Mouse (Mus musculus): ENCODE data around the gene Aimp1.
A peak's percentile ranks its signal among the peaks of the same experiment; 100 is the strongest.

The Aimp1 gene

GRCm38 (mm10) chr3:132684231-132684928 is at the start of gene Aimp1:
Aimp1 (minus strand) TSS chr3:132684370.
- DNase-seq (ENCODE audit: low read depth, low spot score): no peak

GRCm38 (mm10) chr3:132724326-132724725 is 40.2 kb upstream of the Aimp1 start:
- no peak for DNase-seq (ENCODE audit: low read depth, low spot score)

- DNase-seq (ENCODE audit: low read depth, low spot score): no peak
Measured at GRCm38 (mm10) chr3:132717316-132717715, 33.1 kb upstream of the Aimp1 start.

- no peak for DNase-seq (ENCODE audit: low read depth, low spot score)
Measured at GRCm38 (mm10) chr3:132713913-132714312, 29.7 kb upstream of the Aimp1 start.

- DNase-seq (ENCODE audit: low read depth, low spot score): no peak
Measured at GRCm38 (mm10) chr3:132706977-132707376, 22.8 kb upstream of the Aimp1 start.

- no peak for DNase-seq (ENCODE audit: low read depth, low spot score)
Measured at GRCm38 (mm10) chr3:132704216-132704615, 20.0 kb upstream of the Aimp1 start.

GRCm38 (mm10) chr3:132701368-132701767 is 17.2 kb upstream of the Aimp1 start:
- no peak for DNase-seq (ENCODE audit: low read depth, low spot score)

- peak; percentile 91 for DNase-seq (ENCODE audit: low read depth, low spot score)
Measured at GRCm38 (mm10) chr3:132683447-132684230, 531 bp downstream of the Aimp1 start, which contains the start of gene Tbck. Tbck (plus strand) TSS chr3:132684144.

GRCm38 (mm10) chr3:132677494-132677893 is 6.7 kb downstream of the Aimp1 start:
- no peak for DNase-seq (ENCODE audit: low read depth, low spot score)

GRCm38 (mm10) chr3:132655955-132656354 is 28.2 kb downstream of the Aimp1 start:
- DNase-seq (ENCODE audit: low read depth, low spot score): no peak

- DNase-seq (ENCODE audit: low read depth, low spot score): no peak
Measured at GRCm38 (mm10) chr3:132653959-132654358, 30.2 kb downstream of the Aimp1 start.

GRCm38 (mm10) chr3:132651776-132652175 is 32.4 kb downstream of the Aimp1 start:
- DNase-seq (ENCODE audit: low read depth, low spot score): no peak

GRCm38 (mm10) chr3:132650191-132650590 is 34.0 kb downstream of the Aimp1 start:
- DNase-seq (ENCODE audit: low read depth, low spot score): no peak

GRCm38 (mm10) chr3:132649368-132649767 is 34.8 kb downstream of the Aimp1 start:
- no peak for DNase-seq (ENCODE audit: low read depth, low spot score)

- DNase-seq (ENCODE audit: low read depth, low spot score): no peak
Measured at GRCm38 (mm10) chr3:132646814-132647213, 37.4 kb downstream of the Aimp1 start.

- no peak for DNase-seq (ENCODE audit: low read depth, low spot score)
Measured at GRCm38 (mm10) chr3:132644071-132644470, 40.1 kb downstream of the Aimp1 start.

- DNase-seq (ENCODE audit: low read depth, low spot score): no peak
Measured at GRCm38 (mm10) chr3:132637080-132637479, 47.1 kb downstream of the Aimp1 start.

- no peak for DNase-seq (ENCODE audit: low read depth, low spot score)
Measured at GRCm38 (mm10) chr3:132633261-132633660, 50.9 kb downstream of the Aimp1 start.

- DNase-seq (ENCODE audit: low read depth, low spot score): no peak
Measured at GRCm38 (mm10) chr3:132629601-132630239, 54.5 kb downstream of the Aimp1 start, which contains the start of gene Gimd1. Gimd1 (plus strand) TSS chr3:132629820.

- no peak for DNase-seq (ENCODE audit: low read depth, low spot score)
Measured at GRCm38 (mm10) chr3:132628741-132629140, 55.4 kb downstream of the Aimp1 start.
